Mouse (Mus musculus): Measurements from ENCODE around the gene Anxa9. TPM values are rescaled to one million over a fixed set of nuclear protein-coding genes. Genes with fewer than 3 reads are reported as not detected.

Anxa9 gene
- total and polyA plus RNA-seq, 2 experiments from 2014 or later: 0.14 to 0.40 TPM

- peaks cover 78% of the 10 kb centered on the region for H3K36me3 ChIP-seq (ENCODE audit: insufficient read depth)
Observed at GRCm38 (mm10) chr3:95337345-95337744, 30.4 kb upstream of the Anxa9 start.

GRCm38 (mm10) chr3:95331528-95331927, 24.6 kb upstream of the Anxa9 start:
- H3K27ac ChIP-seq (ENCODE audit: low read depth, low read length): no peak overlapping the region
- DNase-seq (no peak), ATAC-seq (no peak)
- no peak overlapping the region for H3K9ac ChIP-seq
- no peaks in the 10 kb centered on the region for H3K4me1 ChIP-seq (ENCODE audit: insufficient read depth)
- H3K4me3 ChIP-seq (ENCODE audit: low read depth, low read length): no peak overlapping the region
- H3K9me3 ChIP-seq (ENCODE audit: low read length): no peaks in the 10 kb centered on the region
- peaks cover 77% of the 10 kb centered on the region for H3K36me3 ChIP-seq (ENCODE audit: insufficient read depth)
- no peak overlapping the region for H3K4me2 ChIP-seq (ENCODE audit: low read depth)
- TF ChIP-seq CTCF (IDR thresholded peaks at IDR 0.05; ENCODE audit: low read depth): no peak
- no peaks in the 10 kb centered on the region for H3K27me3 ChIP-seq (ENCODE audit: insufficient read depth, low read length)
- 90% methylated on average over 1 of the region's 1 CpGs for whole genome bisulfite sequencing

More at GRCm38 (mm10) chr3:95337345-95337744, 30.4 kb upstream of the Anxa9 start:
- Histone ChIP-seq H3K27ac (ENCODE audit: low read depth, low read length) (no peak overlapping the region), H3K4me2 (ENCODE audit: low read depth) (no peak overlapping the region), H3K9ac (no peak overlapping the region), H3K9me3 (ENCODE audit: low read length) (no peaks in the 10 kb centered on the region), H3K4me1 (ENCODE audit: insufficient read depth) (no peaks in the 10 kb centered on the region), H3K27me3 (ENCODE audit: insufficient read depth, low read length) (no peaks in the 10 kb centered on the region), H3K4me3 (ENCODE audit: low read depth, low read length) (no peak overlapping the region)
- ATAC-seq (no peak), DNase-seq (no peak)
- 96% methylated on average over 4 of the region's 4 CpGs for WGBS
- TF ChIP-seq CTCF (IDR thresholded peaks at IDR 0.05; ENCODE audit: low read depth): no peak

- Histone ChIP-seq H3K9me3 (ENCODE audit: low read length) (no peaks in the 10 kb centered on the region), H3K27ac (ENCODE audit: low read depth, low read length) (no peak overlapping the region), H3K4me1 (ENCODE audit: insufficient read depth) (no peaks in the 10 kb centered on the region), H3K27me3 (ENCODE audit: insufficient read depth, low read length) (no peaks in the 10 kb centered on the region), H3K4me3 (ENCODE audit: low read depth, low read length) (no peak overlapping the region), H3K4me2 (ENCODE audit: low read depth) (no peak overlapping the region), H3K36me3 (ENCODE audit: insufficient read depth) (peaks cover 90% of the 10 kb centered on the region), H3K9ac (no peak overlapping the region)
- ATAC-seq (no peak), DNase-seq (no peak)
- TF ChIP-seq CTCF (IDR thresholded peaks at IDR 0.05; ENCODE audit: low read depth): no peak
- WGBS: 85% methylated on average over 1 of the region's 1 CpGs
Observed at GRCm38 (mm10) chr3:95328803-95329404, 21.9 kb upstream of the Anxa9 start.

GRCm38 (mm10) chr3:95324454-95325144, 17.6 kb upstream of the Anxa9 start:
- ATAC-seq: no peak
- Histone ChIP-seq H3K4me3 (ENCODE audit: low read depth, low read length) (no peak overlapping the region), H3K27me3 (ENCODE audit: insufficient read depth, low read length) (no peaks in the 10 kb centered on the region), H3K4me1 (ENCODE audit: insufficient read depth) (no peaks in the 10 kb centered on the region), H3K27ac (ENCODE audit: low read depth, low read length) (no peak overlapping the region), H3K36me3 (ENCODE audit: insufficient read depth) (peaks cover 98% of the 10 kb centered on the region), H3K4me2 (ENCODE audit: low read depth) (no peak overlapping the region), H3K9me3 (ENCODE audit: low read length) (no peaks in the 10 kb centered on the region), H3K9ac (no peak overlapping the region)
- peak; percentile 34 for TF ChIP-seq CTCF (IDR thresholded peaks at IDR 0.05; ENCODE audit: low read depth)
- WGBS: 94% methylated on average over 6 of the region's 6 CpGs
- no peak for DNase-seq

GRCm38 (mm10) chr3:95323429-95323828, 16.5 kb upstream of the Anxa9 start:
- no peak overlapping the region for H3K4me3 ChIP-seq (ENCODE audit: low read depth, low read length)
- H3K4me1 ChIP-seq (ENCODE audit: insufficient read depth): no peaks in the 10 kb centered on the region
- WGBS: 96% methylated on average over 3 of the region's 3 CpGs
- no peak overlapping the region for H3K27ac ChIP-seq (ENCODE audit: low read depth, low read length)
- DNase-seq (no peak), ATAC-seq (no peak)
- TF ChIP-seq CTCF (IDR thresholded peaks at IDR 0.05; ENCODE audit: low read depth): no peak
- H3K9me3 ChIP-seq (ENCODE audit: low read length): no peaks in the 10 kb centered on the region
- no peaks in the 10 kb centered on the region for H3K27me3 ChIP-seq (ENCODE audit: insufficient read depth, low read length)
- no peak overlapping the region for H3K4me2 ChIP-seq (ENCODE audit: low read depth)
- H3K36me3 ChIP-seq (ENCODE audit: insufficient read depth): peaks cover 87% of the 10 kb centered on the region
- H3K9ac ChIP-seq: no peak overlapping the region

GRCm38 (mm10) chr3:95319701-95320625, 13.0 kb upstream of the Anxa9 start:
- ATAC-seq (no peak), DNase-seq (no peak)
- Histone ChIP-seq H3K4me3 (ENCODE audit: low read depth, low read length) (no peak overlapping the region), H3K9me3 (ENCODE audit: low read length) (no peaks in the 10 kb centered on the region), H3K4me1 (ENCODE audit: insufficient read depth) (peaks cover 13% of the 10 kb centered on the region), H3K4me2 (ENCODE audit: low read depth) (no peak overlapping the region), H3K36me3 (ENCODE audit: insufficient read depth) (peaks cover 53% of the 10 kb centered on the region), H3K9ac (no peak overlapping the region), H3K27me3 (ENCODE audit: insufficient read depth, low read length) (no peaks in the 10 kb centered on the region), H3K27ac (ENCODE audit: low read depth, low read length) (no peak overlapping the region)
- 71% methylated on average over 12 of the region's 12 CpGs for WGBS
- no peak for TF ChIP-seq CTCF (IDR thresholded peaks at IDR 0.05; ENCODE audit: low read depth)

Measured in forebrain, postnatal 0 days (tissue).